Mouse (Mus musculus): ENCODE measurements around the gene Gstm3.

- TF ChIP-seq CTCF (IDR thresholded peaks at IDR 0.05; ENCODE audit: low read depth) (no peak), EP300 (optimal IDR thresholded peaks at IDR 0.05) (no peak)
These were observed 40.4 kb downstream of the Gstm3 start for GRCm38 (mm10) chr3:107928691-107929090.
